Comparison of ENCODE assay signal across 1 mouse cellular context in the genomic region with DNA sequence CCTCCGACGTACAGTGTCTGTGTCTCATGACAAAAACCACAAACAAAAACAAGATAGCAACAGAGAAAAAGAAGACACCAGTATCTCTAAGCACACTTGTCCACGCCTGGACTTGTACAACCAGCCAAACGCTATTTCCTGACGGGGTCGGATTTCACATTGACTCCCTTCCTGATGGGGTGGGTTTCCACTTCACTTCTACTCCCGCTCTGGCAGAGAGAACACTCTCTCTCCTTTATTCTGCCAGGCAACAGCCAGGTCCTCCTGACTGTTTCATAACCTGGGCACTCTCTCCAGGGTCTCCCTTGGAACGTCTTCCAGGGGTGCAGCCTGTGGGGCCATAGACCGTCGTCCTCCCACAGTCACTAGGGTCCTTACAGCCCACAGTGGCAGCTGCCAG. TPM values are rescaled to one million over a fixed set of nuclear protein-coding genes. Genes with fewer than 3 reads are reported as not detected.
"Had no signal": no experiment of that assay in that cellular context is flagged by ENCODE, and none has a peak within 500 bp of the region (broad histone marks: within the 10 kb centered on the region; RNA-seq: fewer than 3 reads in every experiment).

No protein-coding gene starts in this region.

RNA-seq across cellular contexts. Expression of a gene that starts 56.9 kb away (rescaled TPM):
- total RNA-seq: neutrophil, adult 5-6 weeks had no signal
